Mouse (Mus musculus): ENCODE data around the gene Bfsp2.

Gene Bfsp2

DNA sequence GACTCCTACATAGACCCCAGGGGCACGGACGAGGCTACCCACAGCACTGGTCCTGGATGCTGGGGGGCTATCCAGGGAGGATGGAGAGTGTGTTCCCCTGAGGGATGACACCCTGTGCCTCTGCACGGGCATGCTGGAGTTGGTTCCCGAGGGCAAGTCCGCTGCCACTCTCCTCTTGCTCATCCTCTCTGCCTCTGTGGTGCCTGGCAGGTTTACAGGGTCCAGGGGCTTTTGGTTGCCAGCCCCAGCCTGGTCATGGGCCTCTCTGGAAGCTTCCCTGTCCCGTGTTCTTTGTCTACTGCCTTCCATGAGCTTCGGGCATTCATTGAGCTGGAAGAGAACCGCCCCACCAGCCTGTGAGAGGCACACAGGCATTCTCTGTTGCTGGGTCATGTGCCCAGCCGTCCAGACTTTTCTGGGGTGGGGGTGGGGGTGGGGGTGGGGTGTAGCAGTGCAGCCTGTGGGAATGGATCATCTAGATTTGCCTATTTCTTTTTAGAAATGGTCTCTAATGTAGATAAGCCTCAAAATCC lies at the start of gene Bfsp2:
Gene Bfsp2, minus strand, starts transcription at position 377 of the 533 bp plus-strand sequence.
- no peak for DNase-seq (ENCODE audit: low read depth, low spot score)

DNA sequence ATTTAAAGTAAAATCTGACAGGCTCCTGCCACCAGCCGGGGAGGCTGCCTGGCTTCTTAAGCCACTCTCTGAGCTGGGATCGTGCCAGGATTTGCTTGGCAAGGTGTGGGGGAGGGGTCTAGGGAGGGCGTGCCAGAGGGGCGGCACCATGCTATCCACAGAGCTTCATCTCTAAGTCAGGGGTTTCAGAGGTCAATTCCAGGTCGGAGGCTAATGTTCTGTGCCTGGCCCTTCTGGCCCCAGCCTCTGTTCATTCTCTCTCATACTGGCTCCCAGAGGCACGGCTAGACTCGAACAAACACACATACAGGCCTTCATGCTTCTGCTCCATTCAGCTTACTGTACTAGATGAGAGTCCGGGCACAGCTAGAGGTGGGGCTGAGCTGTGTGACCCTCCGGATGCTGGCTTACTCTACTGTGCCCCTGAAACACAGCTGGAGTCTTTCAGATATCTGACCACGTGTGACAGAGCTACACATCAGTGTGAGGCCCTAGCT lies 44.9 kb upstream of the Bfsp2 start:
- peak; percentile 68 for DNase-seq (ENCODE audit: low read depth, low spot score)

DNA sequence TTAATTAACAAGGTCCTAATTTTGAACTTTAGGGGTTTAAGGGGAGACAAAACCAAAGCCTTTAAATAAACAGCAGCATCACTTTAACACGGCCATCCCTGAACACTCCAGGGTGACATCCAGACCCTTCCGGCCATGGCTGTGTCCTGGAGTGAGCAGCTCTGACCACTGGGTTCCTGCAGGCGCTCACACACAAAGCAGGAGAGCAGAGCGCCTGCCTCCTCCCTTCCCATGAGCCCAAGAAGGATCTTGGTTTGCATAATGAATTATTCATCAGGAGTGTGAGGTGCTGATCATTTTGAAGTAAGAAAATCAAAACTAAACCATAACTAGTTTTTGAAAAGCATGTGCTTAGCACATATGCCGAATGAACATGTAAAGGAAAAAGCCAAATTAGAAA lies 44.4 kb upstream of the Bfsp2 start:
- DNase-seq (ENCODE audit: low read depth, low spot score), result peak; percentile 31

DNA sequence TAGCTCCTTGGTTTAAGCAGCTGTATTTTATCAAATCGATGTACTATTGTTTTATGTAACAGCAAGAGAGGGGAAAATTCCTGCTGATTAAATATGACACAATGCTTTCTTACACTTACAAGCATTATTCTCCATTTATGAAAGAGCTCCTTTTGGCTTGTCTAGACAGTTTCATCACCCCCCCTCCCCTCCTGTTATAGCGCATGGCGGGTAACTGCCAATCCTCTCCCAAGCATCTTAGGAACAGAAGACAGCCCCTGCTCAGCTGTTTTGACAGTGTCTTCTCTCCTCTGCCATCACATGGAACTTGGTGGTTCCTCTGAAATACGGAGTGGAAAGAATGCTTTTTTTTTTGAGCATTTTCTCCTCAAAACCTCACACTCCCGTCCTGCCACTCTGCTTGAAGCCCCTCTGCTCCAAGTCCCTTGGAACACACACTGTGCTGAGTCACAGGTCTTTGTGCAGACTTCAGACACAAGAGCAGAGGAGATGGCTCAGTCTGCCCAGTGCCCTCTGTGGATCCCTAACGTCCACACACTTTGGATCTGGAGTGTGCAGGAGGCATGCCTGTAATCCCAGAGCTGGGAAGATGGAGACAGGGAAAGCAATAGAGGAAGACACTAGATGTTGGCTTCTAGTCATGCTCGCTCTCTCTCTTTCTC lies 43.7 kb upstream of the Bfsp2 start:
- DNase-seq (ENCODE audit: low read depth, low spot score), result no peak

DNA sequence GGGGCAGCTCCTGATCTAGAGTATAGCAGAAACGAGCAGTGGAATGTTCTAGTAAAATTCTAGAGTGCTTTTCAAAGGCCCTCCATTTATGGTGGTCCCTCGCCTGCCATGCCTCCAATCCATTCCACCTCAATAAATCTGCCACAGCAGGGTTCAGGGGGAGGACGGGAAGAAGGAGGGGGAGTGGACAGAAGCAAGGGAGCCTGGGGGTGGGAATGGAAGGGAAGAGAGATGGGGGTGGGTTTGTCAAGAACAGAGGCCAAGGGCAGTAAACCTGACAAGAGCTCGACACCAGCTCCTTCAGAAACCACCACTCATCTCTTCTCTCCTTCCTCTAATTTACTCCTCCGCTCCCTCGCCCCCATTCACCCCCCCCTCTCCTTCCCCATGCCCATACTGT lies 42.8 kb upstream of the Bfsp2 start:
- no peak for DNase-seq (ENCODE audit: low read depth, low spot score)

DNA sequence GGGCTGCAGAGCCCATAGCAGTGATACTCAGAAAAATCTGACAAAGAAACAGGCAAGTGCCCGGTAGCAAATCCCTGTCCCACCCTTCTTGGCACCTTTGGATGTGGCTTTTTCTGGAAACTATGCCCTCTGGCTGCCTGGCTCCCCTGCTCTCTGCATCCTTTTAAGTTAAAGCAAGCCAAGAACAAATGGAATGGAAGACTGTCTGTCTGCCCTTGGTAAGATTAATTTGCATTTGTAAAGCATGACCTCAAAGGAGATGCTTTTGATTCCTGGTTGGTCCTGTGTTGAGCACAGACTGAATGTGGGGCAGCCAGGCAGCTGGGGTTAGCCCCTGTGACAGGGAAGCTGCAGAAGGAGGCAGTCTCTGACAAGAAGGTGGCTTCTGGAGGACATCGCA lies 33.7 kb upstream of the Bfsp2 start:
- DNase-seq (ENCODE audit: low read depth, low spot score), result peak; percentile 89

DNA sequence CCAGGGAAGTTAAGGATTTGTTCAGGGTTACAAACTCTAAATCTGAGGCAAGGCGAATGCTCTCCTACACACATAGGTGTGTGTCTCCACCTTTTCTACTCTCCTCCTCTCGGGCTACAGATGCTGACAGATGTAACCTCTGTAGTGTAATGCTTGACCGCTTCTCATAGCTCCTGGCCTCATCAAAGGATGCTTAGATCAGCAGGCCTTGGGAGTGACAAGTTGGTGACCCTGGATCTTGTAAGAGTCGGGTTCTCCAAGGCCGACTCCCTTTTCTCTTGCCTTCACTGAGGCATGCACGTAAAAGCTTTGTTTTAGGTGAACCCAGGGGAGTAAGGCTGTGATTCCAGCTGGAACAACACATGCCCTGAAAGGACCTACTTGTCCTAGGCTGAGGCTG lies 32.0 kb upstream of the Bfsp2 start:
- DNase-seq (ENCODE audit: low read depth, low spot score), result no peak

DNA sequence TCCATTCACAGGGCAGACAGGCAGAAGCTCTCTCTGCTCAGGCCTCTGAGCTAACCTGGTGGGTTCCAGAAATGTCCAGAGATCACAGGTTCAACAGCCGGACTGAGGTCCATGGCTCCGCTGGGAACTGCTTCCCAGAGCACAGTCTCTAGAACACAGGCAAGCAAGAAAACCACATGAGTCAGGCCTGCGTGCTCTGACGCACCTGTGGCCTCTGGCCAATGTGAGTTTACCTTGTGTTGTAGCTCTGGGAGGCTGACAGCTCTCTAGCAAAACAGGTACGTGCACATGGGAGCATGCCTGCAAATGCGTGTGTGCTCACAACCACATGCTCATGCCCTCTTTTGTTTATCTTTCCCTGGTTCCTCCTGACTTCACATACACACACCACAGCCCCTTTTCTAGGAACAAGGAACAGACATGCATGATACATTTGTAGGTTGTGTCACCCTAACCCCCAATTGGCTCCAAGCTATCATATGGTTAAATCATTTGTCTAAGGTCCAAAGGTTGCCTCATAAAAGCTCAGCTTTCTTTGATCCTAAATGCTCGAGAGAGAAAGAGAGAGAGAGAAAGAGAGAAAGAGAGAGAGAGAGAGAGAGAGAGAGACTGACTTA lies 26.9 kb upstream of the Bfsp2 start:
- no peak for DNase-seq (ENCODE audit: low read depth, low spot score)

DNA sequence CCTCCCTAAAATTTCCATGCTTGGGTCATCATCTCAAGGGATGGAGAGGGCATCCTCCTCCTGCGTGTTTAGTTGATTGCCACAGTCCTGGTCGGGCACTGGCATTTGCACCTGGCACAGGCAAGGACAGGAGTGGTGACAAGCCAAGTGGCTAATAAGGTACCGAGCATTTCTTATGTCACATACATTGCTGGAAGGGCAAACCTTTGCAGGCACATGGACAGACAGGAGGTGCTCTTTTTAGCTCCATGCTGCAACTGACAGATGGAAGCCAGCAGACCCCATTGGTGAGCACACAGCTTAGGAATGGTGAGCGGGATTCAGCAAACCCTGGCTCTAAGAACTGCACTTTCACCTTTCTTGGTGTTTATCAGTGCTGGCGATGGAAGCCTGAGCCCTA lies 24.8 kb upstream of the Bfsp2 start:
- DNase-seq (ENCODE audit: low read depth, low spot score), result no peak

DNA sequence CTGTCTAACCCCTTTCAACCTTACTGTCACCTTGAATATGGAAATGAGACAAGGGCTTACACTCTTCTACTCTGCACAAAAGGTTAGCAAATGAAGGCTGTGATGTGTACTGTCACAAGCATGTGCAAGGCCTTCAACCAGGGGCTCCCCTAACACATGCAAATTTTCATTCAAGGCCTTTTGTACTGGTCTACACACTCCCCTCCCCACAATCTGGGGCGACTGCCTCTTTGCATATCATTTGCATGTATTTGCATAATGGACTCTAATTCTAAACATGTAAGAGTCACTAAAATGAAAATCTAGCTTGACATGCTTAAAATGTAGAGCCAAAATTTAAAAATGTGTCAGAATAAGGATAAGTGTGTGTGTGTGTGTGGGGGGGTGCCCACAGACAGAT lies 24.4 kb upstream of the Bfsp2 start:
- DNase-seq (ENCODE audit: low read depth, low spot score), result peak; percentile 66

DNA sequence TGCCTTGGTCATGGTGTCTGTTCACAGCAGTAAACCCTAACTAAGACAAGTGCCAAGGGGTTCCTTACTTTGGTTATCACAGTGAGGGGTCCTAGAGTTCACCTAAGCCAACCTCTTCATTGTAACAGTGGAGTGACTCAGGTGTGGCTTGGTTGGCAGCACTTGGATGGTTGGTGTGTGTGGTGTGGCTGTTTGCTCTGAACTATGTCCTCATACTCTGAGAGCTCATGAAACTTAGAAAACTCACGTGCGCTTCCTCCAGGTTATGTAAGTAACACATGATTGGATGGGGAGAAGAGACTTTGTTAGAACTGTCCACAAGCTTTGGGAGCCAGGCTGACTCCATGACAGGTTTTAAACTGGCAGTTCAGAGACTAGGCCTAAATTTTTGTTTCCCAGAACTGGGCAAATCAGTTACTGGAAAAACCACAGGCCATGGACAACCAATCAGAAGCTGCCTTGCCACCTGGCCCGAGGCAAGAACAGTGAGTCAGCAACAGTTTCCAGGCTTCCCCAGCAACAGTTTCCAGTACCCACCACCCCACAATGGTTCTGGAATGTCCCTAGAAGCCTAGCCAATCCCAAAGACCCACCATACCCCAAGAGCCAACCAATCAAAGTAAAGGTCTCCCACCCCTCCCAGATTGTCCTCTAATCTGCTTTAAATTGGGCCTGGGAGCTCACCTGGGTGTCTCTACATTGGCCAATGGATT lies 23.5 kb upstream of the Bfsp2 start:
- peak; percentile 35 for DNase-seq (ENCODE audit: low read depth, low spot score)

DNA sequence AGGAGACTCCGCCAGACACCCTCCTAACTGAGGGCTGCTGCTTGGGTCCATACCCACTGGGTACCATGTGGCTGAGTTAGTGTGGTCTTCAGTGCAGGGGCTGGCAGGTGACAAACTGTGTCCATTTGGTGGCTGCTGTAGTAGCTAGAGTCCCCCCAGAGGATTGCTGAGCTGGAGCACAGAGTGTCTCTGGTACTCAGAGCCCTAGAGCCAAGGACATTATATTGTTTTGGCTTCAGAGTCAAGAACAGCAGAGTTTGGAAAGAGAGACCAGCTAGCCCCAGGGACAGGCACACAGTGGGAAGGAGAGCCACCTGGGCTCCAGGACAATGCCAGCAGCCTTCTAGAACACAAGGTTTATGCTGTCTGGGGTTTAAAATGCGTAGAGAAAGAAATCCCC lies 22.4 kb upstream of the Bfsp2 start:
- no peak for DNase-seq (ENCODE audit: low read depth, low spot score)

DNA sequence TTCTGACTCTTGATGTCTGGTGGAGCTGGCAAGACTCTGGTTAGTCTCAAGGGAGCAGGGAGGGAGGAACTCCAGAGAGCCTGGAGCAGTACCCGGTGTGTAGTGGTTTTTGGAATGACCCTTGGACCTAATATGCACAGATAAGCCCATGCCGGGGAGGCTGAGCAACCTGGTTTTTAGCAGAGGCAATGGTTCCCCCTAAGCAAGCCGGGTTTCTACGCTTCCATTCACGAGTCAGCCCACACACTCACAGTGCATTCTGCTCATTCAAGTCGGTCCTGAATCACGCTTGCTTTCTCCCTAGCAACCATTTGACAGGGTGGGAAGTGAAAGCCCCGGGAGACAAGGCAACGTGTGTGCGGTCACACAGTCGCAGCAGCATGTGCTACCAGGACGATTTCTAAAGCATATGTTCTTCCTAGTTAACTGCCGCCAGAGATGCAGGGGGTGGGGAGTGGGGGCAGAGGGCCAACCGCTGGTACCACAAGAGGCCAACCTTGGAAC lies 21.7 kb upstream of the Bfsp2 start:
- DNase-seq (ENCODE audit: low read depth, low spot score), result no peak

DNA sequence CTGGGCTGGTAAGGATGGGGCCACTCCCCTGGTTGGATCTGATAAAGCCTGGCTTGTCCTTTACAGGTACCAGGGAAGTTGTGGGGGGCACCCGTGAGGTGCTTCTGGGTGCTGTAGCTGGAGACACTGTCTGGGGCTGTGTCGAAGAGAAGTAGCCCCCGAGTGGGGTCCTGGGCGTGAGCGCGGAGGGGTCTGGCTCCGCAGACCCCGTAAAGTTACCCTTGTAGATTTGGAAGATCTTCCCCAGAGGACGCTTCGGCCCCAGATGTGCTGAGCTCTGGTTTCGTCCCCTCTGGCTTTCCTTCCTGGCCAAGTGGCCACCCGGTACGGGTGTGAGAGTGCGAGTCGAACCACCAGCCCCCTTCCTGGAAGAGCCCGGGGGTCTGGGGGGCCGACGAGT lies 19.1 kb upstream of the Bfsp2 start:
- no peak for DNase-seq (ENCODE audit: low read depth, low spot score)

DNA sequence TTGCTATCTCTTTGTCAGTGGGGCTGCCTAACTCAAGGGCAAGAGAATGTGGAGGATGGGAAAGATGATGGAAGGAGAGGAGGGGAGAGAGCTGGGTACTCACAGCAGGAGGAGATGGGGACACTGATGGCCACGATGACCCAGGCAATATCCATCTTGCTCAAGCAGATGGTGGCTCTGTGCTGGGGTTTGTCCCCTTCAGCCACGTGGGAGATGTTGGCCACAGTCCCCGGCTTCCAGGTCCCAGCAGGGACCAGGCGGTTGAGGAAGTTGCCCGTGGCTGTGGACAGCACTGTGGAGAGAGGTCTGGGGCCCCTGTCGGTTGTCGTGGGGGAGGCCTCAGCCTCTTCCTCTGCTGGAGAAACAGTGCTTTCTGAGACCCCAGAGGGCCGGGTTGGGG lies 18.5 kb upstream of the Bfsp2 start:
- no peak for DNase-seq (ENCODE audit: low read depth, low spot score)

DNA sequence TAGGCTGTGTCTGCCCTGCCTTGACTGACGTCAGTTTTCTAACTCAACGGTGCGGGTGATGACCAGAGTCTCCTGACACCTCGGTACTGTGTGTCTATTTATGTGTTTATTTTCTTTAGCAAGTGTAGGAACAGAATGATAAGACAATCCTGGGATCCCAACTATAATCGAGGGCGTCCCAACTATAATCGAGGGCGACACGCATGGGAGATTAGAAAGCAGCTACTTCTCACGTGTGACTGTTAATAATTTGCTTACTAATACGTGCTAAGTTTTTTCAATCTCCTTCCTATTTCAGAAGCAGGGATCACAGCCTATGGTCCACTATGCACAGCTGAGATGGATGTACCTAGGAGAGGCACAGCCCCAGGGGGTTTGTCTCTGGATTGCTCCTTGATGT lies 15.2 kb upstream of the Bfsp2 start:
- DNase-seq (ENCODE audit: low read depth, low spot score), result no peak

DNA sequence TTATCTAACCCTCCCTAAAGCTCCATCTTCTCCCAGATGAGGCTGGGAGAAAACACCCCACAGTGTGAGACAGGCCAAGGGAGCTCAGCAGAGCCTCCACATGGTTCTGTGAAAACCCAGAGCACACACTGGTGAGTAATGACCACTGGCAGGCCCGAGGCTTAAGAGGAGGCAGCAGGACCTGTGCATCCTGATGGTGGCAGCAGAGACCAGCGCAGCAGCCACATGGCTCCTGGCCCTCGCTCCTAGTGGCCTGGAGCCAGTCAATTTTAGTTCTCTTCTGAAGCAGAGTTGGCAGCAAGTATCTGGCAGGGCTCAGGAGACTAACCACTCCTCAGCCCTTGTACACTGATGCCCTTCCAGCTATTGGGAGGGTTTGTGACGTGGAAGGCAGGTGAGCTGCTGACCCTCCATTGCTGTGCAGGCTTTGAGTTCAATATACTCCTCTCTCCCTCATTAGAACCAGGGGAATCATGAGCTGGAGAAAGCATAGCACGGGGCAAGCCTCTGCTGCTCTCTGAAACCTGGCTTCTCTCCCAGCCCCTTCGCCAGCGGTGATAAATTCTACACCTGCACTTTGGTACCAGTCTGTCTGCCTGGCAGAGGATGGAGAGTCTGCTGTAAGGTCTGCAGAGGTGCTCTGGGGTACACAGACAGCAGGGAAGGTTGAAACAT lies 14.3 kb upstream of the Bfsp2 start:
- peak; percentile 53 for DNase-seq (ENCODE audit: low read depth, low spot score)

DNA sequence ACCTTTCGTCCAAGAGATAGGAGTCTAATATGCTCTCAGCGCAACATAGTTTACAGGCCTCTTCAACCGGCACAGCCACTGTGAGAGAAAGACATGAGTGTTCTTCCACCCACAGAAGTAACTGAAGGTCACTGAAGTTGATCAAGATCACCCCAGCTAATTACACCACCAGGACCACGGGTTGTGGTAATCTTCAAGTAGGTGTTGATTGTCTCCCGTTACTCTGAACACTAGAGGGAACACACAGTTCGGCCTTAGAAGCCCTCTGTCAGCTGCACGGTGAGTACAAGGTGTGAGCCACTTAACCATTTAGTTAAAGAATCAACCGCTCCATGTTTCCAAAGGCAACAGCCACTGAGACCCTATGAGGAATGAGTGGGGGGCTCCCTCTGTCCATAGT lies 11.8 kb upstream of the Bfsp2 start:
- no peak for DNase-seq (ENCODE audit: low read depth, low spot score)

DNA sequence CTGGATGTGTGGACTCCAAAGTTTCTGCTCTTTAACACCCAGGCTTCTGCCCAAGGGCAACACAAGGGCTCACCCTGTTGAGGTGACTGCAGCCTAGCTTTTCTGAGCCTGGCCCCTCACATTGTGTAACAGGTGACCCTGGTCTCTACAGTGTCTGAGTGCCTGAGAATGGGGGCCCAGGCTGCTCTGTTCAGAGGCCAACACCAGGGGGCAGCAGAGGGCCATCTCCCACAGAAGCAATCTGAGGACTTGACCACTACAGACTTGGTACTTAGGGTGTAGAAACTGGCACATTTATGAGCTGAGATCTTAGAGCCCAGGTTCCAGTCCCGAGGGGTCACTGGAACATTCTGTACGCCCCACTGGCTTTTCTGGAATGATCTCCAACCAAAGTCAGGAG lies 10.2 kb upstream of the Bfsp2 start:
- peak; percentile 65 for DNase-seq (ENCODE audit: low read depth, low spot score)

DNA sequence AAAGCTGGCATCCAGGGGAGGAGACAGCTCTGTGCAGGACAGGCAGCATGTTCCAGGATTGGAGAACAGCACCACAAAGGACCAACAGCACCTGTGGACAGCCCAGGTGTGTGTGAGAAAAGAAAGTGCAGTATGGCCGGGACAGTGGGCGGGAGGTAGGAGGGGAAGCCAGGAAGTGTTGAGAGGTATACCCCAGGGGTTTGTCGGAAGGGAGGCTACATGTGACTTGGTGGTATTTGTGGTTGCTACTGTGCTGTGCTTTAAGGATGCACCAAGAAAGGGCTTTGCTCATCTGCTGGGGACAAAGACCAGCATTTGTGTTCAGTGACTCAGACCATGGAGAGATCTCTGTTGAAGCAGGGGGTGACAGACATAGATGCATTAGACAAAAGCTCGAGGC lies 9.7 kb upstream of the Bfsp2 start:
- DNase-seq (ENCODE audit: low read depth, low spot score), result no peak

DNA sequence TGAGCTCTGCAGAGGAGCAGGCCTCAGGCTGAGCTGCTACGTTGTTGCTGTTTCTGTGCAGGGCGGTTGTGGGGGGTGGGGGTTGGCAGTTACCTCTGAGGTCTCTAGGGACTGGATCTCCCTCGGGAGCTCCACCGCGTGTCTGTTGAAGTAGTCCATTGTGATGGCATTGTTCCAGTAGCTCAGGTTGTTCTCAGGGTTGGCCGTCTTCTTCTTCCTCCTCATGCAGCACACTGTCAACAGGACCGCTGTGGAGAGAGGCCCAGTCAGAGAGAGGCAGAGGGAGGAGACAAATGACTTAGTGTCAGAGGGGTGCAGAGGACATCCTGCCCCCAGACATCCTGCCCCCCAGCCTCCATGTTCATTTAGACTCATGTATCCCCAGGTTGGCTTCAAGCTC lies 8.9 kb upstream of the Bfsp2 start:
- no peak for DNase-seq (ENCODE audit: low read depth, low spot score)

DNA sequence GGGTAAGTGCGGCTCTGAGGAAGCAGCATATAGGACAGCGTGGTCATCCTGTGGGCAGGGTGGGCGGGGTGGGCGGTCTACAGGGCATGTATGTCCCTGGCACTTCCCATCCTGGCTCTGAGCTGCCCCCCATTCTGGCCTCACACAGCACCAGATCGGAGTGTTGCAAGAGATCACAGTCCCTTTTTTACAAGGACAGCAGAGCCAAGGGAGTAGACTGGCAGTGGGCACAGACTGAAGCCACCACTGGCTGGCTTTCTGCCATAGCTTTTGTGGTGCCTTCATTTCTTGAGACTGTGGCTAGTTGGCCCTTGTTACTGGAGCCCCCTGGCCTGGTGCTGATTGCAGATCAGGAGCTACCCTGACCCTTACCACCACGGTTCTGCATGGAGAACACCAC lies 6.0 kb upstream of the Bfsp2 start:
- DNase-seq (ENCODE audit: low read depth, low spot score), result no peak
